Mouse (Mus musculus): ENCODE results near the gene Zbtb9.
"Not testable (repeated sequence)": the region's sequence is repeated elsewhere in the genome, so short reads cannot be mapped to it uniquely, and the experiment has no call there.

Zbtb9 gene

GRCm38 (mm10) chr17:26972703-26973574 is at the start of gene Zbtb9:
Gene Zbtb9 (plus strand): TSS chr17:26973167.
- peak; percentile 86 for DNase-seq (ENCODE audit: low spot score)

- not testable (repeated sequence) for DNase-seq (ENCODE audit: low spot score)
Measured at GRCm38 (mm10) chr17:26925414-26925813, 47.6 kb upstream of the Zbtb9 start.

GRCm38 (mm10) chr17:26931795-26932194 is 41.2 kb upstream of the Zbtb9 start:
- DNase-seq (ENCODE audit: low spot score), result not testable (repeated sequence)

- peak; percentile 89 for DNase-seq (ENCODE audit: low spot score)
Measured at GRCm38 (mm10) chr17:26932839-26933398, 40.0 kb upstream of the Zbtb9 start, which contains the start of gene Phf1. Gene Phf1 (plus strand): TSS chr17:26933052.

- DNase-seq (ENCODE audit: low spot score), result no peak
Measured at GRCm38 (mm10) chr17:26933419-26933818, 39.5 kb upstream of the Zbtb9 start.

- no peak for DNase-seq (ENCODE audit: low spot score)
Measured at GRCm38 (mm10) chr17:26933885-26934827, 38.8 kb upstream of the Zbtb9 start.

- no peak for DNase-seq (ENCODE audit: low spot score)
Measured at GRCm38 (mm10) chr17:26935027-26935426, 37.9 kb upstream of the Zbtb9 start.

GRCm38 (mm10) chr17:26936453-26936852 is 36.5 kb upstream of the Zbtb9 start:
- DNase-seq (ENCODE audit: low spot score), result no peak

- no peak for DNase-seq (ENCODE audit: low spot score)
Measured at GRCm38 (mm10) chr17:26936921-26937695, 35.9 kb upstream of the Zbtb9 start.

GRCm38 (mm10) chr17:26937883-26938695 is 34.9 kb upstream of the Zbtb9 start:
- no peak for DNase-seq (ENCODE audit: low spot score)

- no peak for DNase-seq (ENCODE audit: low spot score)
Measured at GRCm38 (mm10) chr17:26938731-26939130, 34.2 kb upstream of the Zbtb9 start.

GRCm38 (mm10) chr17:26939178-26939972 is 33.6 kb upstream of the Zbtb9 start, which contains the start of gene Cuta:
Gene Cuta (minus strand): TSS chr17:26939569.
- DNase-seq (ENCODE audit: low spot score), result peak; percentile 99

GRCm38 (mm10) chr17:26939973-26940300 is 33.0 kb upstream of the Zbtb9 start:
- DNase-seq (ENCODE audit: low spot score), result no peak

- DNase-seq (ENCODE audit: low spot score), result no peak
Measured at GRCm38 (mm10) chr17:26941031-26941789, 31.8 kb upstream of the Zbtb9 start, which contains the start of gene Syngap1. Gene Syngap1 (plus strand): TSS chr17:26941253.

- DNase-seq (ENCODE audit: low spot score), result no peak
Measured at GRCm38 (mm10) chr17:26941841-26942570, 31.0 kb upstream of the Zbtb9 start.

GRCm38 (mm10) chr17:26945824-26946495 is 27.0 kb upstream of the Zbtb9 start:
- no peak for DNase-seq (ENCODE audit: low spot score)

- no peak for DNase-seq (ENCODE audit: low spot score)
Measured at GRCm38 (mm10) chr17:26946567-26946966, 26.4 kb upstream of the Zbtb9 start.

Data from layer of hippocampus, adult 9-10 months (tissue).